Mouse (Mus musculus): ENCODE measurements around the gene Glb1l.

- no peak for TF ChIP-seq CTCF (IDR thresholded peaks at IDR 0.05 in 2 of 3, conservative IDR thresholded peaks at IDR 0.05 in 1 of 3; ENCODE audit: control insufficient read depth in 1 of 3, insufficient read depth in 1 of 3, low read depth in 2 of 3, low read length in 3 of 3, poor library complexity in 1 of 3, severe bottlenecking in 1 of 3)
- no peak for TF ChIP-seq RAD21 (IDR thresholded peaks at IDR 0.05; ENCODE audit: low read depth, low read length)
- TF ChIP-seq CHD2 (IDR thresholded peaks at IDR 0.05; ENCODE audit: low read length), result no peak
- no peak for TF ChIP-seq SIN3A (IDR thresholded peaks at IDR 0.05; ENCODE audit: low read length)
- no peak for TF ChIP-seq POLR2A (IDR thresholded peaks at IDR 0.05; ENCODE audit: control insufficient read depth in 1 of 2, insufficient read depth in 1 of 2, low read depth in 1 of 2, low read length in 2 of 2, poor library complexity in 1 of 2)
- TF ChIP-seq TAL1 (IDR thresholded peaks at IDR 0.05; ENCODE audit: low read length), result no peak
- TF ChIP-seq POLR2AphosphoS2 (IDR thresholded peaks at IDR 0.05; ENCODE audit: low read length), result no peak
- TF ChIP-seq USF1 (IDR thresholded peaks at IDR 0.05; ENCODE audit: low read depth, low read length), result no peak
These were observed 61.9 kb downstream of the Glb1l start for GRCm38 (mm10) chr1:75148727-75149126.
